ENCODE assay signal across 8 mouse cellular contexts in genomic region chr7:19517652-19518365, GRCm38 (mm10). TPM values are rescaled to one million over a fixed set of nuclear protein-coding genes. Genes with fewer than 3 reads are reported as not detected.
DNase-seq lines count a peak whose midpoint lies in the region; TF ChIP-seq lines count a peak whose summit lies in the region.

Gene Nkpd1, plus strand, starts transcription at chr7:19517838.

- peak; percentile 54 for DNase-seq in adrenal gland, postnatal 14 days
- no peak for DNase-seq in adrenal gland, adult 8-10 months
- DNase-seq in spleen, adult 2 months (ENCODE audit: low read depth in 1 of 2, low spot score in 2 of 2): peak in 1 of 2 experiments; percentile 8
- DNase-seq in spleen, adult 18-20 months: no peak
- no peak for DNase-seq in hindbrain, embryonic 10.5 days (ENCODE audit: low spot score)
- DNase-seq in lung, postnatal 36 days: peak; percentile 39
- DNase-seq in left cerebral cortex, adult 11 months (ENCODE audit: low spot score): no peak
- DNase-seq in yolk sac, embryonic 10.5 days (ENCODE audit: low spot score): no peak

- H3K27ac ChIP-seq in spleen, adult 2 months (ENCODE audit: insufficient read depth, low read length): no peak within 1 kb of the TSS
- H3K27ac ChIP-seq in hindbrain, embryonic 10.5 days: peak within 1 kb of the TSS; percentile 72

- H3K36me3 ChIP-seq in spleen, adult 2 months (ENCODE audit: control insufficient read depth, insufficient read depth, low read length): no peaks in the 10 kb centered on the region
- H3K36me3 ChIP-seq in hindbrain, embryonic 10.5 days: no peaks in the 10 kb centered on the region

- peaks cover 15% of the 10 kb centered on the region for H3K27me3 ChIP-seq in spleen, adult 2 months (ENCODE audit: control insufficient read depth, insufficient read depth, low read length)
- peaks cover 74% of the 10 kb centered on the region for H3K27me3 ChIP-seq in hindbrain, embryonic 10.5 days (ENCODE audit: insufficient read depth, poor library complexity, severe bottlenecking)

- peaks cover 2% of the 10 kb centered on the region for H3K4me1 ChIP-seq in spleen, adult 2 months (ENCODE audit: control insufficient read depth, insufficient read depth, insufficient read length)
- peaks cover 28% of the 10 kb centered on the region for H3K4me1 ChIP-seq in hindbrain, embryonic 10.5 days (replicated peaks)

- TF ChIP-seq CTCF in spleen, adult 2 months (IDR thresholded peaks at IDR 0.05; ENCODE audit: extremely low read depth, insufficient read depth, insufficient read length, insufficient replicate concordance): peak; percentile 32; the same call in 1 of the 2 replicates

- H3K9me3 ChIP-seq in hindbrain, embryonic 10.5 days: no peaks in the 10 kb centered on the region

- TF ChIP-seq POLR2A in spleen, adult 2 months (IDR thresholded peaks at IDR 0.05; ENCODE audit: low read depth, low read length): no peak

- 4% methylated on average over 29 of the region's 29 CpGs for WGBS in spleen, adult 2 months
- WGBS in hindbrain, embryonic 10.5 days: 8% methylated on average over 24 of the region's 29 CpGs

- H3K4me3 ChIP-seq in spleen, adult 2 months (ENCODE audit: extremely low read depth, insufficient read depth, insufficient read length): no peak within 1 kb of the TSS
- H3K4me3 ChIP-seq in hindbrain, embryonic 10.5 days: peak within 1 kb of the TSS; percentile 48

RNA-seq across cellular contexts. Expression of gene Nkpd1, which starts in this region (rescaled TPM):
- total RNA-seq in adrenal gland, postnatal 14 days (2021): 0.15 and 0.83 TPM in 2 replicates
- under 1 TPM in 2 of 4 experiments, not detected in 2; 0.13 to 0.31 TPM for total RNA-seq in adrenal gland, adult 8-10 months (2022)
- 2.2 and 2.3 TPM in 2 replicates for polyA plus RNA-seq in spleen, adult 2 months (2012; rRNA removed)
- 0.09 and 0.10 TPM in 2 replicates for polyA plus RNA-seq in hindbrain, embryonic 10.5 days (2016; fragmentation: Nextera tagmentation; extraction: Ambion mirVana)

Comparison
In these comparisons a context has a peak if more than half of its experiments do, and no peak if none do; other contexts are left out.
1. Peak in DNase-seq in adrenal gland, postnatal 14 days; RNA of the gene not detected or under 1 TPM.